Mouse (Mus musculus) lung, postnatal 25 days (tissue): ENCODE results near the gene Zfp326.
A peak's percentile ranks its signal among the peaks of the same experiment; 100 is the strongest.

Source experiments
- DNase-seq: peaks from one replicate; pipeline ENCODE4 v3.0.0; 2022; ENCODE audit warnings: low spot score

The Zfp326 gene

DNA sequence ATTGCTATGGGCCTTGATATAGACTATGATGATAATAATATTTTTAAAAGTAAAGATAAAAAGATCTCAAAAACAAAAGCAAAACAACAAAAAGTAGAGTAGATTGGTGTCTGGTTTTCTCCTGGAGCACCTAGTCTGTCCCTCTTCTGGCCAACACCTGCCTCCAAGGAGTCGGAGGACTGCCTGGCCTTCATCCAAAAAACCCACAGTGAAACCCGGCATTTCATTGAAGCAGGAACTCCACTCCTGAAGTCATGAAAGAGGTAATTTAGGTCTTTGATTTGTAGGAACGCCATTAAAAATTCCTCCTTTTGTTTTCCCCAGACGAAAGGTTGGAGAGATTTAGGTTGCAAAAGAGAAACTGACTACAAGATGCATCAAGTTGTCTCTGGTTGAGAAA lies 8.9 kb upstream of the Zfp326 start:
- DNase-seq: no peak

DNA sequence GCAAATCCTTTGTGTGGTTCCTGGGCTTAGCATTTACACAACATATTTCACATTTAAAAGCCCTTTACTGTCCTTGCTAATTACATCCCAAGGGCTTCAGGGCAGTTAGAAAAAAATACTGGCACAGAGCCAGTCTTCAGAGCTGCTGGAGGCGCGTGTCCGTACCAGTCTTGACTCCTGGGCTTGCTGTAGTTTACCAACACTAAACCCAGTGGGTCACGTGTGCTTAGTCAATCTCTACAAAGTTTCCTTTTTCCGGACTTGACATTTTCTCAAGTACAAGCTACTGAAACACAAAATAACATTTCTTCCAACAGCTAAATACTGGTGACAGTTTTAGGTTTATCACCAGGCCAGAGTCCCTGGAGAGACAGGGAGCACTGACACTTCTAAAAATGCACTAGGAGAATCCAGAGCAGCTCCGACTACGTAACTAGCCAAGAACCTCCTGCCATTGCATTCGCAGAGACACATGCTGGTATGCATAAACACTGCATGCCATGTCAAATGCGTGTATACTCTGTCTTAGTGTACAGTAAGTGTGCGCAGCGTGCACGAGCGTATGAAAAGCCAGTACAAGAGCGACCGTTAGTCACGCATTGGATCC lies 8.4 kb upstream of the Zfp326 start:
- peak; percentile 55 for DNase-seq

DNA sequence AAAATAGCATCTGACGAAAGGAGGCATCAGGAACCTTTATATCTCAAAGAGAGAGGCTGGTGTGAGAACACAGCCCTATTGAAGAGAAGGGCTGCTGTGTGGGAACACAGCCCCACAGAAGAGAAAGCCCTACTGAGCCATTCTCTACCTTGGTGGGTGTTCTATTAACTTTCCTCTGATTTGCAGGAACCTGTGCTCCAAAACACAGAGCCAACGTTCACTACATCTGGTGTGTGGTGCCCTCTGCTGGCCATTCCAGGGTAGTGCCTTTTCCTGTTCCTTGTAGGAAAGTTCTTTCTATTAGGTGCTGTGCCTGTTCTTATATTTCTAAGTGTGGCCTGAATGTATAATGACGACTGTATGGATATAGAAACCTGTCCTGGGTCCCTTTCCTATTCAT lies 7.8 kb upstream of the Zfp326 start:
- peak; percentile 83 for DNase-seq

DNA sequence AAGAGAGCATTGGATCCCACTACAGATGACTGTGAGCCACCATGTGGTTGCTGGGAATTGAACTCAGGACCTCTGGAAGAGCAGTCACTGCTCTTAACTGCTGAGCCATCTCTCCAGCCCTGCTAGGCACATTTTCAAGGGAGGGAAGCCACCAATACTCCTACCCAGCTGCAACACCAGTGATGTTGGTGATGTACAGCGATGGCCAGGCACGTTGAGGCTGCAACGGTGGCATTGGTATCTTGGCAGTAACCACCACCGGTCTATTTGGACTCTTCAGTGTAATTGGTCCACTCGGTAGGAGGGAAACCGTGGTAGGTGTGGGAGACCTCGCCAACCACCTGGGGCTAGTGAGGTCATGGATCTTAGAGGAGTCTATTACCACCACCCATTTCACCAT lies 6.6 kb upstream of the Zfp326 start:
- DNase-seq: no peak

DNA sequence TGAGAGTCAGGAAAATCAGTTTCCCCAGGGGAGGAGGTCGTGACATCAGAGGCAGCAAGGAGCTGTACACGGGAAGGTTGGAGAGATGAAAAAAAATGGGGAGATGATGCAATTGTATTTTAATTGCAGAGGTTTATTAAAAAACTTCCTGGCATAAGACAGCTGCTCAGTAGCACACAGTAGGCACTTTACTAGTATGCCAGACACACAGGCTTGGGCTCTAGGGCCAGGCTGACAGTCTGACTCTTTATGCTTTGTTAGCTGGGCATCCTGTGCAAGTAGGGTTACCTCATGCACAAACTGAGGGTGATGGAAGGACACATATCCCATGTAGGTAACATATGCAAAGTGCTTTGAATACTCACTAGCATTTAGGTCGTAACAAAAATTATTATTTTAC lies 5.2 kb upstream of the Zfp326 start:
- no peak for DNase-seq

DNA sequence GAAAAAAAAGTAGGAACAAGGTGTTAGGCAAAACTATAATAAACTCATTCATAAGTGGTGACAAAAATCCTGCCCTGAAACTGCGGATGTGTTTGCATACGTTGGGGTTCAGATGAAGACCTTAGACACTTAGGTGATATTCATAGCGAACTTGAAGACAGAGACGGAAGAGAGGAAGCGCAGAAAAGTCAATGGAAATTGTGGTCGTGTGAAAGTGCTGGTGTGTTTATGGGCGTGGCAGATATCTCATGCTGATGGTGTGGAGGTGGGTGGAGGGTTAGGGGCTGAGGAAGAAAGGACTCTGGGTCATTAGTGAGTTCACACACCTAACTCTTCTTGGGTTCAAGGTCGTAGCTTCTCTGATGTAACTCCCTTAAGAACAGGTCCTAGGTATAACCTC lies 4.2 kb upstream of the Zfp326 start:
- DNase-seq: no peak

GRCm38 (mm10) chr5:105872916-105873315 lies 3.4 kb upstream of the Zfp326 start:
- no peak for DNase-seq

GRCm38 (mm10) chr5:105873774-105874173 lies 2.6 kb upstream of the Zfp326 start:
- DNase-seq: no peak

- no peak for DNase-seq
Observed at GRCm38 (mm10) chr5:105874476-105874875, 1.9 kb upstream of the Zfp326 start.

GRCm38 (mm10) chr5:105876925-105877774 lies 785 bp downstream of the Zfp326 start:
- DNase-seq: no peak

DNA sequence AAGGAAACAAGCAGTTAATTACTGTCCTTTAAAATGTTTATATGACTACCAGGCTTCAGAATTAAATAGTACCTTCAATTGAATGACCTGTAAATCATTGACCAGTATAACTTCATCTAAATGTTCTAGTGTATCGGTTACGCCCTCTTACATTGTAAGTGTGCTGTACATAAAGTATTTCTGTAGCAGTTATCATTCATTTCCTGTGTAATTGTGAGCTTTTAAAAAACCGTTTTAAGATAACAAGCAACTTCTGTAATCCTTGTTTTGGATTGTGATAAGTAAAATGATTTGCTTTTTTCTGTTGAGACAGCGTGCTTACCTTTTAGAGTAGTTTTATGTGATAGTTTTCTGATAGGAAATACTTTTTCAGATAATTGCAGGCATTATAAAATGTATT lies 11.0 kb downstream of the Zfp326 start:
- DNase-seq: no peak

DNA sequence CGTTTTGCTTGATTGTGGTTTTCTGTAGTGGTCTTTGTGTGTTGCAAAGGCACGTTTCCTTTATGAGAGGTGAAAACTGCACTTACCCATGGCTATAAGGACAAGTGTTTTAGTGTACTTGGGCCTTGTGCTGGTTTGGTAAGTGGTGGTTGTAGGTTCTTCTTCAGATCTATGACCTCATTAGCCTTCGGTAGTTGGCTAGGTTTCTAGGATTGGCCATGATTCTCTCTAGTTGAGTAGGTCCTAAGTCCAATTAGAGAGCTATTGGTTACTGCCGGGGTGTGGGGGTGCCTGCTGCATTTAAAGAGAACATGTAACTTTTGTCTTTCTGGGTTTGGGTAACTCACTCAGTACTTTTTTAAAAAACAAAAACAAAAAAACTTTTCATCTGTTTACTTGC lies 21.8 kb downstream of the Zfp326 start:
- DNase-seq: no peak

GRCm38 (mm10) chr5:105909209-105909608 lies 32.8 kb downstream of the Zfp326 start:
- peak; percentile 51 for DNase-seq

DNA sequence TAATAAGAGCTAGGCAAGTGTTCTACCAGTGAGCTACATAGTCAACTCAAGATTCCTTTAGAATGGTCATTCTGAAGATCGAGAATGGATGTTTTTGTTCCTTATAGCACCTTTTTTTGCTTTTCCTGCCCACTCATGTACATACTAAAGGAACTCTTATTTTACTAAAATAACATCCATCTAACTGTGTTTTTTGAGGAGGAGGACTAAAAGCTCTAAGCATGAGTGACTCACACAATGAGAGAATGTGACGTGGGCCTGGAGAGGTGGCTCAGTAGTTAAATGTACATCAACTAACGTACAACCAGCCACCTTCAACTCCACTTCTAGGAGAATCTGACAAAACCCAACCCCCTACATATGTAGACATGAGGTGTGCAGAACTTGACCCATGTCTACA lies 33.3 kb downstream of the Zfp326 start:
- DNase-seq: no peak

- DNase-seq: no peak
Observed at GRCm38 (mm10) chr5:105911498-105911897, 35.1 kb downstream of the Zfp326 start.

DNA sequence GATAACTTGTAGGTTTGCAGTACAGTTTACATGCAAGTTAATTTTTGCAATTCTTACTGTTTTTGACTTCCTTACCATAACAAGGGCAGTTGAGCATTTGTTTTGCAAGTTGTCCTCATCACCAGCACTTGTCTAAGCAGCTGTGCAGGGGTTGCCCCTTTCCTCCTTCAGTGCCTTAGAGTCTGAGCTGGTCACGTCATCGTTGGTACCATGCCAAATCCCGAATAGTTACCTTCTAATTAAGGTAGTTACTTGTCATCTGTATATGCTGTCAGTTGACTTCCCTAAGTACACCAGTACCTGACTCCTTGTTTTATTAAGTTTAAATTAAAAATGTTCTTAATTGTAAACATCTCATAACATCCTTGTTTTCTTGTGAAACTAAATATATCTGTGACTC lies 41.0 kb downstream of the Zfp326 start:
- no peak for DNase-seq

GRCm38 (mm10) chr5:105918289-105918688 lies 41.9 kb downstream of the Zfp326 start:
- no peak for DNase-seq

DNA sequence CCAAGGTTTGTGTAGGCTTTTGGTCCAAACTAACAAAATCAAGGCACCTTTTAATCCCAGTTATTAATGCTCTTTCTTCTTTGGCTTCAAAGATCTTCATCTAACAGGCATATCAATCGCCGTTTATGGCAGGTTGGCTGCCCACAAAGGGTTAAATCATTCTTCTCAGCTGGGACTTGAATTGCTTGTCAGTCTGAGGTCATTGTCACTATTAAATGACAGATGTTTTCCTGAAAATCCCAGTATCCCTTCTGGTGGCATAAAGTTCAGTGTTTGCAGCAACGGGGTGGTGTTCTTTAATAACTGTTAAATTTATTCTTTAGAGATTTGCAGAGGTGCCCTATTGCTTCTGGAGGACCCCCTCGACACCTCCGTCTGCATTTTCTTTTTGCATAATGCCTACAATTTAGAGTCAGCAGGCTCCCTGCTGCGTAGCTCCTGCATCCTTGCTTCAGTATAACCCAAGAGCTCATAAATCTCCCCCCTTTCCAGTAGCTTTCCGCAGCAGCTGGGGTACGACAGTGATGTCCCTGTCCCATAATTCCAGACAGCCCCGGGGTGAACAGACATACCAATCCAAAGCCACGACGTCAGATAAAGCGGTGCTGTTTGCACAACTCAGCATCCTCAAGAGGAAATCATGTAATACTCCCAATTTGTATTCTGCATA lies 46.6 kb downstream of the Zfp326 start:
- no peak for DNase-seq

DNA sequence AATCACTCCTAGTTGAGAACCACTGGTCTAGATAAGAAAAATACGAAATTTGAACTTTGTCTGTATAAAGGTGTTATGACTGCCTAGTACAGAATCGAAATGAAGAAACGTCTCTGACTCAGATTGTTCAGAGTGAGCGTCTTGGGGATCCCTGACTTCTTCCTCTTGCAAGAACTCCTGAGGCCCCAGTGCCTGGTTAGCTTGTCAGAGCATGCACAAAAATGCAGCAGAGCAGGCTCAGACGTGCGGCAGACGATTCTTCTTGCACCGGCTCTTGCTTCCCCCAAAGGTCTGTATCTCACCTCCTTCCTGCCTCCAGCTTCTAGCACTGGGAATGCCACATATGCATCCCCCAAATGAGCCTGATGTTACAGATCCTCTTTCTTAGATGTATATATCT lies 48.0 kb downstream of the Zfp326 start:
- DNase-seq: no peak

DNA sequence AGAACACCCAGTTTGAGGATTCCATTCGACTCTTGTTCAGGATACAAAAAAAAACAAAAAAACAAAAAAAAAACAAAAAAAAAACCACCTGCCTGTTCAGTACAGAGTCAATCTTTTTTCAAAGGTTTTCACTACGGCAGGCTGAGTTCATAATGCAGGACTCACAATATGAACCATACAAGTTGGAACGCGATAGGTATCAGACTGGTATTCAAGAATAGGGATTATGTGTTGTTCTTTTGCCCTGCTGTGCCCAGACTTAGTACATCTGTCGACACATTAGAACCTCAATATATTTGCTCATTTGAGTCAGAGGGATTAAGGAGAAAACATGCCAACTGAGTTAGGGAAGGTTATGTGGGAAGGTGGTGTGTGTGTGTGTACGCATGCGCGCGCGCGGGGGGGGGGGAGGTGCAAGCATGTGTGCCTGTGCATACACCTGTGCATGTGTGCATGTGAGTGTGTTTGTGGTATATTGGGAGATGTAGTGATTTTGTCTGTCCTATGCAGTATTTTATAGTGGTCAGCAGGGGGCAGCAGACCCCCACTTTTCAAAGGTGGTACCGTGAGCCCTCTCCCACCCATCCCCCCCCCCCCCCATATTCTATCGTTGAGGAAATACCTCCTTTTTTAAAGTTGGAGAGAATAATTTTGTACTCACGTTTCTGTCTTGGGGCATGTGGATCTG lies 49.3 kb downstream of the Zfp326 start:
- DNase-seq: no peak

GRCm38 (mm10) chr5:105930282-105930681 lies 53.9 kb downstream of the Zfp326 start:
- DNase-seq: peak; percentile 18

DNA sequence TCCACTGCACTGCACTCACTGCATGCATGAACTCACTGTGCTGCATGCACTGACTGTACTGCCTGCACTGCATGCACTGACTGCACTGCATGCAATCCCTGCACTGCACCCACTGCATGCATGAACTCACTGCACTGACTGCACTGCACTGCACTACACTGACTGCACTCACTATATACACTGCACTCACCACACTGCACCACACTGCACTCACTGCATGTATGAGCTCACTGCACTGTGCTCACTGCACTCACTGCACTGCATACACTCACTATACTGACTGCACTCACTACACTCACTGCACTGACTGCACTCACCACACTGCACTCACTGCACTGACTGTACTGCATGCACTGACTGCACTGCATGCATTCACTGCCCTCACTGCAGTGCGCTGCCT lies 56.0 kb downstream of the Zfp326 start:
- no peak for DNase-seq

DNA sequence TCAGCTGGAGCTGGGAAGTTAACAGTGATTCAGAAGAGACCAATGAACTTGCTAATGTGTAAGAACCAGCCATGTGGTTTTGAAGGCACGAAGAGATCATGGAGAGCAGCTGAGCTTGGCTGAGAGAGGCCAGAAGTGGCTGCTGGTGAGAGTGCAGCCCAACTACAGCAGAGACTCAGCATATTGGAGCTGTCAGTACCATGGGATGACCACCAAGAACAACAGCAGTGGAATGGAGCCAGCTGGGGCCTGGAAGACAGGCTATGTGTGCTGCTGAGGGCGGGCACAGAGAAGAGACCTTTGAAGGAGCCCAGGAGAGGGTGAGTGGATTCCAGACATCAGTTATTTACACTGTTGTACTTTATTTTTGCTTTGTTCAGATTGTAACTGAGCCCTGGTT lies 65.6 kb downstream of the Zfp326 start:
- DNase-seq: no peak
